Mouse (Mus musculus): ENCODE measurements around the gene Tspan14.

Gene Tspan14

DNA sequence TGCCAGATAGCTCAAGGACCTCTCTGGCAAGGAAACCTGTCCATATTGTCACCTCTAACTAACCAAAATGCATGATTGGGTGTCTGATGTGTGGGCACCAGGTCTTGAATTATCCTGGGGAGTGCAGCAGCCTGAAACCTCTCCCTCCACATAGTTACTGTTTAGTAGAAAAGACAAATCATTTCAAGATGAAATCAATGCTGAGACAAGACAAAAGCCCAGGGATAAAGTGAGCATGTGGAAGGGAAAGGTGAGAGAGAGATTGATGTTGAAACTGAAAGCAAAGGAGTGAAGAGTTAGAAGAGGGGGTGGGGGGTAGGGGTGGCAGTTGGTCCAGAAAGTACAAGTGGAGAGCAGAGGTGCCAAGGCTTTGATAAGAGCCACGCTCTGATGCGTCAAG, 1.4 kb upstream of the Tspan14 start:
- no peak for DNase-seq

DNA sequence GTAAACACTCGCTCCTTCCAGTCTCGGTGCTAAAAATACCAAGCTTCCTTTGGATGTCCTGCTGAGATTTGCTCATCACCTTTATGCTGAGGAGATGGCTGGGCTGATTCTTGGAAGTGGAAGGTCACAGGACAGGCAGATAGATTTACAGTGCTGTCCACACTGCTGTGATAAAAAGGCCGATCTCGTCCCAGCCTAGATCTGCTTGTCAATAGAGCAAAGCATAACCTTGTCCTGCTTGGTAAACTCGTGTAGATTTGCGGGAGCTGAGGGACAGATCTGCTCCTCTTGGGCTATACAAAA, 942 bp upstream of the Tspan14 start:
- DNase-seq = no peak

DNA sequence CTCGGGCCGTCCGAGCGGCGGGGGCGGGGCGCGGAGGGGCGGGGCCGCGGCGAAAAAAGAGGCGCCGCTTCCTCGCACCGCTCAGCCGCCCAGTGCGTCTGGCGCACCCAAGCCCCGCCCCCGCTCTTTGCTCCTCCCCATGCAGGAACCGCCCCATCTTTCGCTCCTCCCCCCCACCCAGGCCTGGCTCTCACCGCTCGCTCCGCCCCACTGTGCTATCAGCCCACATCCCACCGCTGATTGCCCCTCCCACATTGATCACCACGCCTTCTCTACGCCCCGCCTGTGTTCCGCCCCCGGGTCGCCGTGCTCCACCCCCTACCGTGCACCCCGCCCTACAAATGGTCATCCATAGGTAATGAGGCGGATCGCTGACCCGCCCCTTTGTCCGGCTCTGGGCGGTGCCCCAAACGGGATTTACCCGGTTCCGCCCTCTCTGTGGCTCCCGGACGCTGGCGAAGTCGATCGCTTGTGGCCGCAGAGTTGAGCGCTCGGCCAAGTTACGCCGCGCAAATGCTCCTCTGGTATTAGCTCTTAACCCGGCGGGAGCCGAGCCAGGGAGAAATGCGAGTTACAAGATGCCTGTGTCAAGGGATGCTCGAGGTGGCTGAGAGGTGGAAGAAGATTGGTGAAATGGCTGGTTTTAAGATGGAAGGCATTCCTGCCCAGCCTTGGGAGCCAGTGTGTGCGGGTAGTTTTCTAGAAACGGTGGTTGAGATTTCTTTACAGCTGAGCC, 423 bp upstream of the Tspan14 start:
- DNase-seq = peak; percentile 97

DNA sequence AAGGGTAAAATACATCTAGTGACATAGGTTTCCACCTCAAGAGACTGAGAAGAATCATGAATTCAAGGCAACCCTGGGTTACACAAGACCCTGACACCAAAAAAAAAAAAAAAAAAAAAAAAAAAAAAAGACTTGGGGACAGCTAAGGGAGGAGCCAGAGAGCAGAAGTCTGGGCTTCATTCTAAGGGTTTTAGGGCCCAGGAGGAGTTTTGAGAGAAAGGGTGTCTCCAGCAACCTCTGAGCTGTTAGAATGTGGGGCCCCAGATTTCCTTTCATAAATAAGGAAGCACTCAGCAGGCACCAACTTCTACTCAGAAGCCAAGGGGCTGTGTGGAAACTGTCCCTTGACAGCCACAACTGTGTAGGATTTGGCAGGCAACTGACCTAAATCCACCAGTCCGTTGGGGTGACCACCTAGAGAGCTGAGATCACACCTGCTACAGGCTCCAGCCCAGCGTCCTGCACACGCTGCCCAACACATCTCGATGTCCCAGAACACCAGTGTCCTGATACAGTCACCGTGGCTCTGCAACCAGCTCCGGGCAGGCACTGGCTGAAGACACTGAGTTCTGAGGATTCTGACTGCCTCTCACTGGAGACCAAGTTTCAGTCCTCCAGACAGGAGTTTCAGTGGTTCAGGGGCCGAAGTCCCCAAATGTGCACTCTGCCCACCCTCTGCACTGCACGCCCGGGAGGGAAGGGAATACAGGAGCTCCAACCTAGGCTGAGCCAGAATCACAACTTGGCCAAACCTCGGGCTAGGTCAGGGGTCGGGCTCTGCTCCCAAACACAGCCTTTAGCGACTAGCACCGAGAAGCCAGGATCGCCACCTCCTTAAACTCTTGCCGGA, 875 bp downstream of the Tspan14 start:
- DNase-seq = no peak

DNA sequence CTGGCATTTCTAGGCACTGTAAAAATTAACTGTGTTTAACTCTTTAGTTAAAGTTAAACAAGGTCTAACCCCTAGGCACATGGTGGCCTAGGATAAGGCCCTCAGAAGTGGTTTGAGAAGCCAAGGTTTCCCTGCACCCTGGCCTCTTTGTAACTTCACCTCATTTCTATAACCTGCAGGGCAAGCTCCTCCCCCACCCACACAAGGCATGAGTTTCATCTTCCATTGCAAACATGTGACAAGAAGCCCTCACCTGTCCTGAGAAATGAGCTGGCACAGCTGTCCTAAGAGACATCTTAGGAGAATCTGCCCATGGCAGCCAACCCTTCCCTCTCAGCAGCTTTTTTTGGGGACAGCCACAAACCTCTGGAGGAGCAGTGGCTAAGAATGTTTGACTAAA, 1.7 kb downstream of the Tspan14 start:
- DNase-seq = no peak

DNA sequence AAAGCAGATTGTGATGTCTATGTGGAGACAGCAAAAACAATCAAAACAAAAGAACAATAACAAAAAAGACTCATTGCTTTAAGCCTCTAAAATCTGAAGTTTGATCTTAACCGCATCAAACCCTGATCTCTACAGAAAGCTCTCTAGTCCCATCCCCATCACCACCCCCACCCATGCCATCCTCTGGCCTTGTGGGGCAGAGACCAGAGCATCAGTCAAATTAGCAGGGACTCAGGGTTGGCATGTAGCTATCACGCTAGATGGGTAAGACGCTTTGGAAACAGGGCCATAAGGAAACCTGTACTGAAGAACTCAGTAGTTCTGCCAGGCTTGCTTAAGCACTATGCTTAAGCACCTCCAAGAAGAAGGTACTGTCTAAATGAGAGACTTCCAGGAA, 2.4 kb downstream of the Tspan14 start:
- DNase-seq = no peak

DNA sequence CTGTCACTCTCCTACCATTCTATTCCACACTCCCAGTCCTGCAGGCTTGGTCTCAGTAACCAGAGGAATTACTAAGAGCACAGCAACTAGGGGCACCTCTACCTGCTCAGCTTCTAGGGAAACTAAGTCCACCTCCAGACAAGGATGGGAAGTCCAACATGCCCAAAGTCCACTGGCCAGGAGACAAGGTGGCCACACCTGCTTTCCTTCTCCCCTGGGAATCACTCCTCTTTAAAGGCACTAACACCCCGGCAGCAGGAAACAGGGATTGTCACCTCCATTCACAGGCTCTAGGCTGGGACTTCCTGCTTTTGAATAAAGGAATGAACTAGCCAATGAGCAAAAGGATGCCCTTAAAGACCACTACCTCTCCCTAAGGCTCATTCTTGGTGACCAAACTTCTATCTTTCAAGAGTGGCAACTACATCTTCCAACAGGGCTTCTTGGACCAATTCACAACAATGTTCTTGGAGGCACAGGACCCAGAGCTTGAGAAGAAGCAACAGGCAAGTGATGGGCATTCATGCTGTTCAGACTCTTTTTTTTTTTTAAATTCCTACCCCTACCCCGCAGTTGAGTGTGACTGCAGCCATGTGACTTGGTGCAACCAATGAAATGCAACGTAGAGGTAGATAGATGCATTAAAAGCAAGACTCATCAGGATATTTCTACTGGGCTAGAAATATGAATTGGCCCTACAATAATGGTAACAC, 3.0 kb downstream of the Tspan14 start:
- DNase-seq = no peak

DNA sequence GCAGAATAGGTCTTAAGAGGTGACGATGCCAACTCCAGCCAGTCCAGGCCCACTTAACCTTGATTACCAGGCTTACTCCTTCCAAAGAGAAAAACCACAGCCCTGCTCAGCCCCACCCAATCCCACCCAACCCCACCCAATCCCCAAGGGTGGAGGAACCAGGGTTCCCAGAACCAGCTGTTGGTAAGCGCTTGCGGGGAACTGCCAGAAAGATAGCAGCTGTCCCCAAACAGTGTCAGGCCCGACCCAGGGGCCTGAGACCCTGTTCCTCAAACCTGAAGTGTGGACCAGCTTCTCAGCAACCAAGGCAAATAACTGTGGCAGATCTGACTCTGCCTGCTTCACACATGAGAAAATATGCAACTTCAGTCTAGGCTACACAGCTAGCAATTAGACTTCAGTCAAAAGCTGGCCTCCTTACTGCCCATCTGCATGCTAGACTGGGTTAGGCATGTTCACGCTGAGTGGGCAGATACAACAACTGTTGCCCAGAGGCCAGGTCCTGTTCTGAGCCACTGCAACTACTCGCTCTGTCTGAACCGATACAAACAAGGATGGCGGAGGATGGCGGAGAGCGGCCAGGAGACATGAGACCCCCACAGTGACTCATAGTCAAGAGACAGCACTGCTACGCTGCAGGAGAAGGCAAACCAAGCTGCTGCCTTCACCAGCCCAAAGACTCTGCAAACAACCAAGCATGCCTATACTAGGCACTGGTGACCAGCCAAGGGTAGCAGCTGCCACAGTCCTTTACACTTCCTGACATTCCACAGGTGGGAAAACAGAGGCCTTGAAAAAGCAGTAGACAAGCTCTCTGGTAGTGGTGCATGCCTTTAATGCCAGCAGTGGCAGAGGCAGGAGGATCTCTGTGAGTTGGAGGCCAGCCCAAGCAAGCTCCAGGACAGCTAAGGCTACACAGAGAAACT, 4.0 kb downstream of the Tspan14 start:
- DNase-seq = no peak

DNA sequence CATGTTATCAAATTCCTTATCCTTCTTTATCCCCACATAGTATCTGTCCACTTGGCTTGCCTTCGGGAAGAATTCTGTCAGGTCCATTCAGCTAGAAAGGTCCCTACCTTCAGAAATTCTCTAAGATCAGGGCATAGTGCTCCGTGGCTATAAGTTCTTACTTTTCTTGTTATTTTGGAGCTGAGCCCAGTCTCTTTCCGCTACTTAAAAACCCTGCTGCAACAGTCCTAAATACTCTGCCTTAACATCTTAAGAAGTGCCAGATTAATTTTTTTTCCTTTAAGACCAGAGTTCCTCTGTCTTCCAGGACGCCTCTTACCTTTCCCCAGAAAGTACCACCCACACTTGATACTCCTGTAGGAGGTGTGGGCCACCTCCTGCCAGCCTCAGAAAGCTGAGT, 6.4 kb downstream of the Tspan14 start:
- no peak for DNase-seq

DNA sequence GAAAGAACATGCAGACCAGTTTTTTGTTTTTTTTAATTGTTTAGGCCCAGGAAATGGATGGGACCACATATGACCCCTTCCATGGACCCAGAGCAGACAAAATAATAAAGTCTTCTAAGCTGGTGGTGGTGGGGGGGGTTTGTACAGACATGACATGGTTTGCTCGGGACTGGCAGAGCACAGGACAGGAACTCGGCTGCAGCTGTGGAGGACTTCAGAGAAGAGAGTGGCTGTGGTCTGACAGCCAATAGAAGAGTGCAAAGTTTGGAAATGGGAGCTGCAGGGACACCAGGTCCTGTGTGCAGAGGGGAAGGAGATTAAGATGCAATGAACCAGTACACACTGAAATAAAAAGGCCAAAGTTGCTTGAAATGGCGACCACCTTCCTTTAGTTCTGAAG, 7.0 kb downstream of the Tspan14 start:
- DNase-seq = no peak

DNA sequence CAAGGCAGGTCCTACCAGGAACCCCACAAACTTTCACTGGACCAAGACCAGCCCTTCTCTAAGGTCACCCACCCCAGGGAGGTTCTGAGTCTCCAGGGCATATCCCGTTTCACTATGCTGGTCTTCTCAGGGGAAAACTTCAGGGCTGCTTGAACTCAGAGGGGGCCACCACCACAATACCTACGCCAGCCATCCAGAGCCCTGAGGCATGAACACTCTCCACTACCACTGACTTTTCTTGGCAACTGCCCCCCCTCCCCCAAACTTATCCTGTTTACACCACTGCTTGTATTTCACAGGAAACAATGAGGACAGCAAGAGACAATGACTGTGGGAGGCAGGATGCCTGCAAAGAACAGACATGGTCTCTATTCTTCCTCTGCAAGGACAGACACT, 7.6 kb downstream of the Tspan14 start:
- DNase-seq = no peak

DNA sequence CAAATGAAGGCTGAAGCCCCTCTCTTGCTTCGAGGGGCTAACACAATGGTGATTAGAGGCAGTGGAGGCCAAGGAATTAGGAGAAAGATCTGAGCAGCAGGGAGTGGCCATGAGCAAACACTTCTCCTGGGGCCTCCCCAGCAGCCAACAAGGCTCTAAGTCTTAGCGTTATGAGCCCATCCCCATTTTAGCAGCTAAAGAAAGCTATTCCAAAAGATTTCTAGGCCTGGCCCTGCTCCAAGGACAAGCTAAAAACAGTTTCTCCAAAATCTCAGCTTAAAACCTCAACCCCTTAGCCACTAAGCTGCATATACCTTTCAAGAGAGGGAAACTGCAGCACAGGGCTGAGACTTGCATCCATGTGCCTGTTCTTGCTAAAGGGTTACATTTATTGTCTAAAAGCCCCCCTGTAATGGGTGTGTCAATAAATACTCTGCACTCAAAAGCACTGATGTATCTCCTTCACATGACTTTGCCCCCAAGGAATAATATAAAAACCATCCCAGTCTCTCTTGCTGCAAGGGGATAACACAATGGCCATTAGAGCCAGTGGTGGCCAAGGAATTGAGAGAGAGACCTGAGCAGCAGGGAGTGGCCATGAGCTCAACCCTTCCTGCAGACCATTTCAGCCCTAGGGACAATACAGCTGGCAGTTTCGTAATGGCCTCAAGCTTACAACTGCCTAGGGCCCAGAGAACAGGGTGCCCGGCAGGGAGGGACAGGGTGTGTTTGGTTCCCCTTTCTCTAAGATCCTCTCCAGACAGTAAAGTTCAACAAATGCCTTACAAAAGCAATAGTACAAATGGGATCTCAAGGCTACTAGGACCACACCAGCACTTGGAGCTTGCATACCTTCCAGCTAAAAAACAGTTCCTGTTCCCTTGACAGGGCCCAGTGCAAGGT, 8.3 kb downstream of the Tspan14 start:
- DNase-seq = peak; percentile 77

DNA sequence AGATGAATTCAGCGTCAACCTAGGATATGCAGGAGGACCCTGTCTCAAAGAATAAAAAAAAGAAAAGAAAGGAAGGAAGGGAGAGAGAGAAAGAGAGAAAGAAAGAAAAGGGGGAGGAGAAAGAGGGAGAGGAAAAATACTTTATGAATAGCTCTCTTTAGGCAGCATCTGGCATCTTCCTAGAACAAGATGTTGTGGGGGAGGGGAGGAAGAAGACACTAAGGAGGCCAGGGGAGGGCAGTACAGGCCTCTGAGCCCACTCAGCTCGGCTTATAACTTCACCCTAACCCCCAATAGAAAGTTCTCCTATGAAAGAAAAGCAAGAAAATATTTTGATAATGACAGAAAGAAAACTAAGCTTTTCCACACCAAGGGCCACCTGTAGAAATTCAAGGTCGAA, 9.0 kb downstream of the Tspan14 start:
- no peak for DNase-seq

DNA sequence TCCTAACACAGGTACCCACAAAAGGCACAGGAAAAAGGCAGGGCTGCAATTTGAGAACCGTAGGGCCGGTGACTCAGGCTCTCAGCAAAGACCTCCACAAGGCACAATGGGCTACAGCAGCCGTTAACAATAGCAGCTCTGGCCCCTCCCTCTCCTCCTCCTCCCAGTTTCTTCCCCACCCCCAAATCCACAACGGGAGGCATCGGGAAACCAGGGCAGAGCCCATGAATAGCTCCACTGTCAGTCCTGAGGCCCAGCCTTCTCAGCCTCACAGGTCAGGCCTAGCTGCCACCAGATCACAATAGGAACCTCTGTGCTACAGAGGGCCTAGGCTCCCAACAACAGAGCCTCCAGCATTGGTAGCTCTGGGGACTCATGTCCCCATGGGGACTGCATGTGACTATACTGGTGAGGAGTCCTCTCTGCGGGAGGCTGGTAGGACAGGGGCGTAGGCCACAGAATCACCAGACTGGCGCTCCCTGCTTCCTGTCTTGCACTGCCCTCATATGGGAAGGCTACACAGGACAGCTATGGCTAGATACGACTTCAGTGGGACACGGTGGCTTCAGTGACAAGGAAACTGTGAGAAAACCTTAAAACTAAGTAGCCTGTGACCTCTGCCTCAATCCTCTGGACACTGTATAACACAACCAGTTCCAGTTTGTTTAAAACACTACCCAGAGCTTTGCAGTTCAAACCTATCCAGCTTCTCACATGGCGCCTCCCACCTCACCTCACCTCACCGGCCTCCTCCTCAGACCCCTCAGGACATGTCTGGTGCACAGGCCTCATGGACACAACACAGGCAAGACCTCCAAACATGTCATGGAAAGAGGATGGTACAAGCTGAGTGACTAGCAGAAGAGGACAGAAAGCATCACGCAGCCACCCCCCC, 10.1 kb downstream of the Tspan14 start:
- DNase-seq = no peak

DNA sequence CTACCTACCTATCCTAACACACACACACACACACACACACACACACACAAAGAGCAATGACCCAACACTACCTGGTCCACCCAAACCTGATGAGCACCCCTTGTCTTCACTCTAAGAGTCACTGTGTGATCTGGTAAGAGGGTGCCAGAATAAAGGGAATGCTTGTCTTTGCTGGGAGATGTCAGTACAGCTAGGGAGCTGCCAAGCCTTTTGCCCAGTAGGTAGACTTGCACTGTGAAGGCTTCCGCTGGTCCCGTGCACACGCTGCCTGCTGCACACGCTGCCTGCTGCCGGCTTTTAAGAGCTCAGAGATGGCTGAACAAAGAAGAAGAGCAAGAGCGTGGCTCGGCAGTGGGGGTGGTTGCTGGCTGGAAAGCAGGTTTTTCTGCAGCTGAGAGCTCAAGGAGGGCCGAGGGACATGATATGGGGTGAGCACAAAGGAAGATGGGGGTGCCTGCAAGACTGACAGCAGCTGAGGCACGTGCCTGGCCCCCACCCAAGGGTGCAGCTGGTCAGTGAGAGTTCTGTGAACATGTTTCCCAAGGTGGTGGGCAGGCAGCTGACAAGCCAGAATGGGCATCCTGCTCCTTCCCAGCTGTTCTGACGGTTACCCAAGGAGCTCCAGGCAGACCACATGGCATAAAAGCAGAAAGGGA, 10.9 kb downstream of the Tspan14 start:
- DNase-seq = peak; percentile 71

DNA sequence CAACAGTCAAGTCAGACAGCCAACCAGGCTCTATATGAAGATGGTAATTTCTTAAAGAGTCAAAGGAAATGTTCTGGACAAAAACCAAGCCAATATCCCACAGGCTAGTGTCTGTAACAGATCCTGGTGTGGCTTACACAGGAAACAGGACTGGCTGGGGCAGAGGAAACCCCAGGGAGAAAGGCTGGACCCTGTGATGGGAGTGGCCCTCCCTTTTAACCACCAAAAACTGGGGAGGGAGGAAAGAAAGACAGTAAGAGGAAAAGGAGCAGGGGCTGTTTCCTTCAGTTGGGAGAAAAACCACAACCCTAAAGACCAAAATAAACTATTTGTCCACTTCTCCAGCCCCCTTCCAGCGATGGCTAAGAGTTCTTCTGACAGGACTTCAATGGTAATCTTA, 11.5 kb downstream of the Tspan14 start:
- no peak for DNase-seq

DNA sequence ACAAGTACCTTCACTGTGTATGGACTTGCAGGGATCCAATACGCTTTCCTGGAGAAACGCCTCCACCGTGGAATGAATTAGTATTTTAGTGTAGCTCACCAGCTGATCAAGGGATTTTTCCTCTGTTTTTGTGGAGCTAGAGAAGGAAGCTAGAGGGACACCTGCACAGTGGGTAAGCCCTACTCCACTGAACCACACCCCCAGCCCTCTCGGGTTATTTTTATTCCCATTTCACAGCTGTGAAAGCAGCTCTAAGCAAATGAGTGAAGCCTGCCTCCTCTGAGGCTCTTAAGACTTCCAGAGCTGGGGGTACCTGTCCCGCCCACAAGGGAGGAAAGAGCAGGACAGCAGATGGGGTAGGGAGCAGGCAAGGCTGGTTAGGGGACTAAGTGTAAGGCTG, 13.2 kb downstream of the Tspan14 start:
- no peak for DNase-seq

DNA sequence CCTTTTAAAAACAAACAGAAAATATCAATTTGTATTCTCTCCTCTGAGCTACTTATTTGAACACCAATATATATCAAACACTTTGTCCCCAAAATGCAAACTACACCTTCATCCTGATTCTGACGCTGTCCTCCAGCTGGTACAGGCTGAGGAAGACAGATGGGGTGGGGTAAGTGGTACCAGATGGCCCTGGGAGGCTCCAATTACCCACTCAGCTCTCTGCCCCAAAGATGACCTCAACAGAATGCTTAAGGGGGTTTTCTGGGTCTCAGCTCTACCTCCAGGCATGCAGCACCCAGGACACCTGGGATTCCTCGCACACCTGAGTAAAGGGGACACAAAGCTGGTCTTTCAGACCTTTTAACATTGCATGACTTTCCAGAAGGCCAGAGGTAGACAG, 13.9 kb downstream of the Tspan14 start:
- DNase-seq = no peak

DNA sequence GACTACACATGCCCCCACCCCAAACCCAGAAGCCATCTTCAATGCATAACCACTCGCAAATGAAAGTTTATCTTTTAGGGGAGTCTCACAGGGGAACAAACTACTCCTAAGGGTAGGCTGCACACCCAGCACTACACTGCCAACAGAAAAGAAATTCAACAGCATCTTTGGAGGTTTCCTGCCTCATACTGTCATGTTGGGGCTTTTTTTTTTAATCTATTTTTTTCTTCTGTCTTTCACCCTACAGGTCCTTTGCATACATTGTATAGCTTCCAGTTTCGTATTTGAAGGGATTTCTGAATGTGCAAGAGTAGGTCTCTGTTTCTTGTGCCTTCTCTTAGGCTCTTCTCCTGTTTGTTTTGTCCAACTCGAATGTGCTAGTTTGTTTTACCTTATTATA, 14.3 kb downstream of the Tspan14 start:
- DNase-seq = no peak
